Mouse (Mus musculus) urinary bladder, adult 2 months (tissue): ENCODE measurements around the gene Zfp809. TPM values are rescaled to one million over a fixed set of nuclear protein-coding genes. Genes with fewer than 3 reads are reported as not detected.
"Not testable (repeated sequence)": the region's sequence is repeated elsewhere in the genome, so short reads cannot be mapped to it uniquely, and the experiment has no call there.

ENCODE experiments used
- DNase-seq: peaks from one replicate; pipeline ENCODE4 v3.0.0; 2022; ENCODE audit warnings: low spot score
- polyA plus RNA-seq: library from polyadenylated mRNA; depleted of rRNA; stranded (reverse); fragments of >200 nt; gene quantifications from 2 replicates; pipeline ENCODE4 v1.2.3, GENCODE M21; 2012; rRNA removed

Gene Zfp809
- polyA plus RNA-seq: 44.2 and 47.3 TPM in 2 replicates

- DNase-seq: peak; percentile 98
These were observed at the start of gene Zfp809 for GRCm38 (mm10) chr9:22225581-22226388. Zfp809 (plus strand) TSS chr9:22225714.

- peak; percentile 32 for DNase-seq
These were observed 37.4 kb upstream of the Zfp809 start, which contains the start of gene Zfp872 for GRCm38 (mm10) chr9:22188025-22188611. Zfp872 (plus strand) TSS chr9:22188090.

GRCm38 (mm10) chr9:22196412-22196811 lies 29.1 kb upstream of the Zfp809 start:
- no peak for DNase-seq

- no peak for DNase-seq
These were observed 11.7 kb upstream of the Zfp809 start for GRCm38 (mm10) chr9:22213785-22214194.

GRCm38 (mm10) chr9:22214549-22214948 lies 11.0 kb upstream of the Zfp809 start:
- no peak for DNase-seq

- DNase-seq: no peak
These were observed 8.8 kb upstream of the Zfp809 start for GRCm38 (mm10) chr9:22216705-22217104.

GRCm38 (mm10) chr9:22217858-22218493 lies 7.5 kb upstream of the Zfp809 start:
- no peak for DNase-seq

- DNase-seq: no peak
These were observed 1.4 kb upstream of the Zfp809 start for GRCm38 (mm10) chr9:22224066-22224465.

- DNase-seq: no peak
These were observed 694 bp upstream of the Zfp809 start for GRCm38 (mm10) chr9:22224536-22225503.

- not testable (repeated sequence) for DNase-seq
These were observed 817 bp downstream of the Zfp809 start for GRCm38 (mm10) chr9:22226389-22226673.

GRCm38 (mm10) chr9:22226846-22227245 lies 1.3 kb downstream of the Zfp809 start:
- DNase-seq: peak; percentile 50

GRCm38 (mm10) chr9:22229386-22230026 lies 4.0 kb downstream of the Zfp809 start:
- DNase-seq: no peak

GRCm38 (mm10) chr9:22230061-22230460 lies 4.5 kb downstream of the Zfp809 start:
- DNase-seq: no peak

- DNase-seq: no peak
These were observed 5.0 kb downstream of the Zfp809 start for GRCm38 (mm10) chr9:22230556-22230955.

- no peak for DNase-seq
These were observed 14.5 kb downstream of the Zfp809 start for GRCm38 (mm10) chr9:22240001-22240400.

- DNase-seq: no peak
These were observed 18.7 kb downstream of the Zfp809 start for GRCm38 (mm10) chr9:22244242-22244641.

GRCm38 (mm10) chr9:22256579-22256978 lies 31.1 kb downstream of the Zfp809 start:
- no peak for DNase-seq

- DNase-seq: no peak
These were observed 33.3 kb downstream of the Zfp809 start for GRCm38 (mm10) chr9:22258784-22259183.

- DNase-seq: peak; percentile 44
These were observed 33.9 kb downstream of the Zfp809 start, which contains the start of gene Zfp599 for GRCm38 (mm10) chr9:22259184-22260091. Zfp599 (minus strand) TSS chr9:22259895.

- no peak for DNase-seq
These were observed 34.5 kb downstream of the Zfp809 start for GRCm38 (mm10) chr9:22260092-22260422.
